In genomic region chr1:39318870-39319269, GRCm38 (mm10) we compare ENCODE assay signal across 29 mouse cellular contexts. TPM values are rescaled to one million over a fixed set of nuclear protein-coding genes. Genes with fewer than 3 reads are reported as not detected.
DNase-seq lines count a peak whose midpoint lies in the region; ATAC-seq and TF ChIP-seq lines count a peak whose summit lies in the region.
"Had no signal": no experiment of that assay in that cellular context is flagged by ENCODE, and none has a peak within 500 bp of the region (broad histone marks: within the 10 kb centered on the region; RNA-seq: fewer than 3 reads in every experiment).

No protein-coding gene starts in this region.

- H3K4me1 ChIP-seq in lung, embryonic 16.5 days (replicated peaks; ENCODE audit: control insufficient read depth, insufficient read depth, low read length) = peaks cover 17% of the 10 kb centered on the region
- peaks cover 11% of the 10 kb centered on the region for H3K4me1 ChIP-seq in cortical plate, adult 2 months (ENCODE audit: control insufficient read depth, insufficient read depth, low read length)
- H3K4me1 ChIP-seq in embryonic fibroblast, embryonic 13.5 days (ENCODE audit: control insufficient read depth, insufficient read depth, low read length) = peaks cover 10% of the 10 kb centered on the region
- H3K4me1 ChIP-seq: heart, embryonic 10.5 days; liver, embryonic 13.5 days; stomach, embryonic 15.5 days had no signal

- no peak for TF ChIP-seq CTCF in cortical plate, adult 2 months (IDR thresholded peaks at IDR 0.05; ENCODE audit: extremely low read depth, insufficient read depth, low read length)
- TF ChIP-seq CTCF in embryonic fibroblast, embryonic 13.5 days (IDR thresholded peaks at IDR 0.05; ENCODE audit: borderline replicate concordance, insufficient read depth, low read length) = no peak

- no peaks in the 10 kb centered on the region for H3K27me3 ChIP-seq in lung, embryonic 16.5 days (ENCODE audit: control insufficient read depth, insufficient read depth, low read depth, low read length)
- H3K27me3 ChIP-seq: heart, embryonic 15.5 days; liver, embryonic 13.5 days; stomach, embryonic 15.5 days had no signal

- no peaks in the 10 kb centered on the region for H3K36me3 ChIP-seq in lung, embryonic 16.5 days (ENCODE audit: control insufficient read depth, insufficient read depth, low read length)
- H3K36me3 ChIP-seq: heart, embryonic 10.5 days; heart, embryonic 15.5 days; liver, embryonic 13.5 days; stomach, embryonic 15.5 days had no signal

- no peaks in the 10 kb centered on the region for H3K9me3 ChIP-seq in lung, embryonic 16.5 days (ENCODE audit: control insufficient read depth, low read length)
- H3K9me3 ChIP-seq: heart, embryonic 10.5 days; heart, embryonic 15.5 days; liver, embryonic 13.5 days; stomach, embryonic 15.5 days had no signal

- 43% methylated on average over 7 of the region's 7 CpGs for WGBS in lung, embryonic 16.5 days

- TF ChIP-seq POLR2A in cortical plate, adult 2 months (IDR thresholded peaks at IDR 0.05; ENCODE audit: extremely low read depth, insufficient read depth, low read length) = no peak
- TF ChIP-seq POLR2A in embryonic fibroblast, embryonic 13.5 days (IDR thresholded peaks at IDR 0.05; ENCODE audit: low read depth, low read length) = no peak

- H3K4me3 ChIP-seq in lung, embryonic 16.5 days (ENCODE audit: low read length) = no peak overlapping the region
- no peak overlapping the region for H3K4me3 ChIP-seq in cortical plate, adult 2 months (ENCODE audit: insufficient read depth, low read length)
- no peak overlapping the region for H3K4me3 ChIP-seq in embryonic fibroblast, embryonic 13.5 days (ENCODE audit: insufficient read depth, low read length)
- H3K4me3 ChIP-seq: heart, embryonic 10.5 days; heart, embryonic 15.5 days; liver, embryonic 13.5 days; stomach, embryonic 15.5 days had no signal

- no peak for ATAC-seq in lung, embryonic 16.5 days (ENCODE audit: low read depth)
- ATAC-seq: activated CD4-positive, CD25-positive, alpha-beta regulatory T cell, adult 4 months; forebrain, embryonic 14.5 days; intestine, embryonic 16.5 days; midbrain, embryonic 16.5 days had no signal

- peak; percentile 39 for DNase-seq in layer of hippocampus, adult 9-11 months
- no peak for DNase-seq in layer of hippocampus, postnatal 25 days (ENCODE audit: extremely low spot score in 1 of 2, low spot score in 1 of 2)
- DNase-seq in lung, adult 18-20 months = no peak
- DNase-seq in gastrocnemius, postnatal 4 days (ENCODE audit: low spot score in 2 of 2) = no peak
- no peak for DNase-seq in adrenal gland, postnatal 25 days
- DNase-seq: adrenal gland, adult 2 months; B cell, adult 2 months; cerebellum, adult 11 months; cerebellum, adult 9-10 months; cerebellum, postnatal 36 days; embryo, embryonic 11 days; gastrocnemius, postnatal 14 days; heart, adult 11 months; kidney, adult 8-10 months; kidney, postnatal 4 days; liver, embryonic 13.5 days; lung, postnatal 36 days had no signal

- no peak overlapping the region for H3K4me2 ChIP-seq in lung, embryonic 16.5 days (ENCODE audit: low read depth, low read length)
- H3K4me2 ChIP-seq: heart, embryonic 15.5 days; liver, embryonic 13.5 days; midbrain, embryonic 11.5 days; stomach, embryonic 15.5 days had no signal

- H3K27ac ChIP-seq in lung, embryonic 16.5 days (ENCODE audit: low read length) = peak overlapping the region; percentile 9; the same call in 1 of the 2 replicates
- 0 out of 2 replicates have a peak overlapping the region, but pooled peaks have one; percentile 5 for H3K27ac ChIP-seq in cortical plate, adult 2 months (ENCODE audit: insufficient read depth, low read length)
- H3K27ac ChIP-seq in embryonic fibroblast, embryonic 13.5 days (ENCODE audit: insufficient read depth, low read length) = peak overlapping the region; percentile 2; the same call in 1 of the 2 replicates
- H3K27ac ChIP-seq: heart, embryonic 10.5 days; kidney, postnatal 0 days; liver, embryonic 13.5 days; stomach, embryonic 15.5 days had no signal

- H3K9ac ChIP-seq in lung, embryonic 16.5 days (ENCODE audit: low read length) = no peak overlapping the region
- H3K9ac ChIP-seq: heart, embryonic 15.5 days; liver, embryonic 13.5 days; stomach, embryonic 15.5 days had no signal

RNA-seq across cellular contexts. Expression of gene Rpl31, which starts 48.8 kb away (rescaled TPM):
- 100 to 1,000 TPM; 535 to 544 TPM for total RNA-seq in layer of hippocampus, postnatal 25 days (2021)
- polyA plus RNA-seq in lung, embryonic 16.5 days (2015; fragmentation: Nextera tagmentation; extraction: Ambion mirVana) = 449 and 553 TPM in 2 replicates
- 784 and 793 TPM in 2 replicates for polyA plus RNA-seq in cortical plate, adult 2 months (2012; rRNA removed)
- polyA plus RNA-seq in embryonic fibroblast, embryonic 13.5 days (2011; ENCODE audit: insufficient read length, low read depth, missing spikeins) = 1,424 and 1,489 TPM in 2 replicates
- 1,000 to 10,000 TPM; 1,069 to 1,134 TPM for total RNA-seq in gastrocnemius, postnatal 4 days (2021)
- total RNA-seq in adrenal gland, postnatal 25 days (2021) = 664 and 759 TPM in 2 replicates
